Mouse (Mus musculus): Measurements from ENCODE around the gene Ift140.
"Not testable (repeated sequence)": the region's sequence is repeated elsewhere in the genome, so short reads cannot be mapped to it uniquely, and the experiment has no call there.

DNA sequence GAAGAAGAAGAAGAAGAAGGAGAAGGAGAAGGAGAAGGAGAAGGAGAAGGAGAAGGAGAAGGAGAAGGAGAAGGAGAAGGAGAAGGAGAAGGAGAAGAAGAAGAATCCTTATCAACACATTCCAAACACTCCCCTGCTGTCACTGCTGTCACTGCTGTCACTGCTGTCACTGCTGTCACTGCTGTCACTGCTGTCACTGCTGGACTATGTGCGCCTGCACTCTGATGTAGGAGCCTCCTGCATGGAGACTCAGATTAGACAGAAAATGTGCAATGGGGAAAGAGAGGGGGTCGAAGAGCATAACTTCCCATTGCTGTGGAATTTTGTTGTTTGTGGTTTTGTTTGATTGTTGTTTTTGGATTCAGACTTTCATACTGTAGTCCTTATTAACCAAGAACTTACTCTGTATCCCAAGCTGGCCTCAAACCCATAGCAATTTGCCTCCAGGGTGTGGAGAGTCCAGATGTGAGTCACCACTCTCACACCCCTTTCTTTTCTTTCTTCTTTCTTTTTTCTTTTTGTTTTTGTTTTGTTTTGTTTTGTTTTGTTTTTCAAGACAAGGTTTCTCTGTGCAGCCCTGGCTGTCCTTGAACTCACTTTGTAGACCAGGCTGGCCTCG lies 109.7 kb downstream of the Ift140 start:
- not testable (repeated sequence) for TF ChIP-seq POLR2A (IDR thresholded peaks at IDR 0.05; ENCODE audit: borderline replicate concordance, extremely low read depth, insufficient read depth, insufficient read length, poor library complexity, severe bottlenecking); CTCF (IDR thresholded peaks at IDR 0.05; ENCODE audit: borderline replicate concordance, extremely low read depth, insufficient read depth, insufficient read length)
